Mouse (Mus musculus): ENCODE data around the gene Btnl9.

DNA sequence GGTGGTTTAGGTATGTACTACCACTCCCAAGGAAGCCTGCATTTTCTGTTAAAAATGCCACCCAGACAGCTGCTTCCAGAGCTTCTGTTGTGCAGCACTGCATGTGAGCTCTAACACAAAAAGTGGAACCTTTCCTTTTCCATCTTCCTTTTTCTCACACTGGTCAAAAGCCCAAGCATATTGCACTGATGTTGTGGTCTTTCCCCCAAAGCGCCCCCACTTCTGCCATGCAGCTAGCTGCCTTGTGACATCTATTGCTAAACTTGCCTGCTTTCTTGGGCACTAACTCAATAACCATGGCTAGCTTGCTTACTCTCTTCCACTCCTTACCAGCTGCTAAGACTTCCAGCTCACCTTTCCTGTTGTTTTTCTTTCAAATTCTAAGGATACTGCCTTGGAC, 37.5 kb upstream of the Btnl9 start:
- no peak for TF ChIP-seq GATA1 (IDR thresholded peaks at IDR 0.05; ENCODE audit: borderline replicate concordance, low read length)
- TF ChIP-seq FLI1 (IDR thresholded peaks at IDR 0.05; ENCODE audit: low read length): no peak
